Mouse (Mus musculus): ENCODE measurements around the gene Chd2. TPM values are rescaled to one million over a fixed set of nuclear protein-coding genes. Genes with fewer than 3 reads are reported as not detected.

Chd2 gene
- total RNA-seq, 2 experiments from 2014 or later, result 42.8 to 62.0 TPM

DNA sequence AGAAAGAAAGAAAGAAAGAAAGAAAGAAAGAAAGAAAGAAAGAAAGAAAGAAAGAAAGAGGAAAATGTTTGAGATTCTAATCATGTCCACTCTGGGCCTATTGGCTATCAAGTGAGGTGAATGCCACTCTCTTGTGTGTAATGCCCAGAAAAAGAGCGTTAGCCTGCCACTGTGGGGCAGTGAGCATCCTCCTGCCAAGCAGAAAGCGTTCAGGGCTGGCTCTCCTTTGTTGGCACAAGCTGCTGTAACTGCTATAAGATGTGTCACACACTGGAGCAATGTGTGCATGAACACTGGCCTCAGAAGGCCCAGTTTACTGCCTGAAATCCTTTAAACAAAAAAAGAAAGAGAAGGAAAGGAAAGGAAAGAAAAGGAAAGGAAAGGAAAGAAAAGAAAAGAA, 139.5 kb downstream of the Chd2 start:
- DNase-seq, result no peak

- peak; percentile 42 for DNase-seq
Measured at GRCm38 (mm10) chr7:73400051-73400916, 141.3 kb downstream of the Chd2 start.

- DNase-seq, result peak; percentile 89
Measured at GRCm38 (mm10) chr7:73399501-73400044, 142.1 kb downstream of the Chd2 start.

- DNase-seq, result no peak
Measured at GRCm38 (mm10) chr7:73398806-73399442, 142.7 kb downstream of the Chd2 start.

GRCm38 (mm10) chr7:73398319-73398718, 143.3 kb downstream of the Chd2 start:
- DNase-seq, result peak; percentile 92

GRCm38 (mm10) chr7:73394013-73394409, 147.6 kb downstream of the Chd2 start:
- DNase-seq, result no peak

GRCm38 (mm10) chr7:73393307-73394012, 148.2 kb downstream of the Chd2 start:
- DNase-seq, result no peak

DNA sequence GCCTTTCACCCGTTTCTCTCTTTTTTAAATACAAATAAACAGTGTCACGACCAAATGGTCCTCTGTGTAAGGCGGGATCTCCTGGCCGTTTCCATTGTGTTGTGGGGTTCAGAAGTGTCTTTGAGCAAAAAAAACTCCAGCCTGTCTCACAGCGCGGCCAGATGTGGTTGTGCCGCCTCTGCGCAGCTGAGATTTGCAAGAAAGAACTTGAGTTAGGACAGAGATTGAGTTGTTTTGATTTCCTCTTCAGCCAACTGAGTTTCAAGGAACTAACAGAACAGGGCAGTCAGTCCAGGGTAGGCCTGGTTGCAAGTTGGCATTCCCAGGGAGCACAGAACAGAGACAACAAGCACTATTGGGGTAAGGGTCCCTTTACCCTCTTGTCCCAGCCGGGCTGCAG, 149.3 kb downstream of the Chd2 start:
- DNase-seq, result no peak

DNA sequence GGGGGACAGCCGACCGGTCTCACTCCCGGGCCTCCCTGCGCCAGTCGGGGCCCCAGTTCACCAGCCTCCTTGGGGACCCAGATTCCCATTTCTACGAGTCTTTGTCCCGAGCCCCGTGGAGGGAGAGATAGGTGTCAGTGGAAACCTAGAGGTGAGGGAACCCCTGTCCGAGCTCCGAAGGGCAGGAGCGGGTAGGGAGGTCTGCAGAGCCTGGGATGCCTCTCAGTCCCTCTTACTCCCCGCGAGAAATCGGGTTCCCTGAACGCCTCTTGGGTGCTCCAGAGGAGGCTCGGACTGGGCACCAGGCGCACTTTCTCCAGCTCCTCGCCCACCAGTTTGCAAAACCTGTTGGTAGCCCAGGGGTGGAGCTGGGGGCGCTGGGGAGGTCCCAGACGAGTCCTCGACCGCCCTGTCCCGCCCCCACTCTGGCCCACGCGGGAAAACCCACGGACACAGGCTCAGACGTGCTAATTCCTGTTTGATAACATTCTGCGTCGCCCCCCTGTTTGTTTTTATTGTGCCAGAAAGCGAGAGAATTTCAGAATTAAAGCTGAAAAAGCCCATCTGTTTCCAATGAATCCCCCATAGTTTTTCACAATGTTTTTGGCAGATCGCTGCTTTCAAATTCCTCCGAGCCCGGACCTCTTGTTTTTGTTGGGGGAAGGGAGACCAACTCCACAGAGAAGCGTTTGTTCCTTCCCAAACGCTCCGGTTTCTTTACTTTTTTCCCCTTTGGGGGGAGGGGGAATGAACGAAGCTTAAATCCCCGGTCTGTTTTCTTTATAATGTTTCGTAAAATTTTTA, 149.9 kb downstream of the Chd2 start:
- peak; percentile 54 for DNase-seq

GRCm38 (mm10) chr7:73391002-73391517, 150.6 kb downstream of the Chd2 start:
- peak; percentile 93 for DNase-seq

DNA sequence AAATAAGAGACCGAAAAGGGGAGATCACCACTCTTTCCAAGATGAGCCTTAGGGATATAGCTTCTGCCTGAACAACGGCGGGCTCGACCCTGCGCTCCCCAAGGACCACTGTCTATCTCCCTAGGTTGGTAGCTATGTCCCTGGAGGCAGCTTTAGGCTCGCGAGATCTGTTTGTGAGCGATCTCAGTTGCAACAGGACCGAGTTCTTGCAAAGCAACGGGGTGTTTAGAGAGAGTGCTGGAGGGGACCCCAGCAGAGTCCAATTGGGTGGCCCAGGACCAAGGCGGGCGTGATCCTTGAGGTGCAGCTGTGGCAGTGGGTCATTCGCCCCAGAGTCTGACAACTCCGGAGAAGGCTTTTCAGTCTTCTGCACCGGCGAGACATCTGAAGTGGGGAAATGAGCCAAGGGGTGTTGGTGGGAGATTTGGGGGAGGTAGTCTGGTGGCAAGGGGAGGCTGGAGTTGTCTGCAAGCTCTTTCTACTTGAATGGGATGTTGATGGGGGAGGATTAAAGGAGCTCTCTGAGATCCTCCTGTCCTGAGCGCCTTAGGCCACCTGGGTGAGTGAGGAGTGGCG, 151.1 kb downstream of the Chd2 start:
- no peak for DNase-seq

GRCm38 (mm10) chr7:73389871-73390294, 151.7 kb downstream of the Chd2 start:
- no peak for DNase-seq

DNA sequence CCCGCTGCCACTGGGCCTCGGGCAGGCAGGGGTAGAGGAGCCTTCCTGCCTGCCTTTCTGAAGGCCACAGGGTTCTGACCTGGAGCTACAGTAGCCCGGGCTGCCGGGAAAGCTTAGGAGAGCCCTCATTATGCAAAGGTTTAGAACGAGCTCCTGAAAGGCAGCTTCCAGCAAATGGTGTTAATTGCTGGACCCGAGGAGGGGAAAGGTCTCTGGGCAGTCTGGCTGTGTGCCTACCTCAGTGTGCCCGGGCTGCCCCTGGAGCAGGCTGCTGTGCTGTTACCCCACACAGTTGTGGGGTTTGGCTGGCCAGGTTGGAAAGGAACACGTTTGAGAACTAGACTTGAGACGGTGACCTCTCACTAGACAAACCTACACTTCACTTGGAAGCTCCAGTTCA, 152.2 kb downstream of the Chd2 start:
- no peak for DNase-seq

GRCm38 (mm10) chr7:73388866-73389265, 152.8 kb downstream of the Chd2 start:
- DNase-seq, result no peak

GRCm38 (mm10) chr7:73382843-73383242, 158.8 kb downstream of the Chd2 start:
- DNase-seq, result no peak

- no peak for DNase-seq
Measured at GRCm38 (mm10) chr7:73378034-73378433, 163.6 kb downstream of the Chd2 start.

GRCm38 (mm10) chr7:73377307-73377706, 164.3 kb downstream of the Chd2 start:
- DNase-seq, result no peak

All from adrenal gland, postnatal 10 days (tissue).